1 mouse cellular context compared by ENCODE assay signal in genomic region chr11:46241150-46241673, GRCm38 (mm10).
TF ChIP-seq lines count a peak whose summit lies in the region.

No protein-coding gene starts in this region.

TF ChIP-seq in MEL, 35 proteins besides CTCF, POLR2A, EP300 and RAD21 (continued from another document):
- no peak for TF ChIP-seq MAFK (IDR thresholded peaks at IDR 0.05; ENCODE audit: borderline replicate concordance, low read depth, low read length)
- TF ChIP-seq SIN3A (IDR thresholded peaks at IDR 0.05; ENCODE audit: low read length): peak; percentile 81
- TF ChIP-seq MAZ (IDR thresholded peaks at IDR 0.05; ENCODE audit: low read depth, low read length): peak; percentile 100
- no peak for TF ChIP-seq CHD1 (IDR thresholded peaks at IDR 0.05; ENCODE audit: low read depth, low read length)
- no peak for TF ChIP-seq MEF2A (IDR thresholded peaks at IDR 0.05; ENCODE audit: extremely low read depth, insufficient replicate concordance, low read depth, low read length, poor library complexity, severe bottlenecking)
- TF ChIP-seq CHD2 (IDR thresholded peaks at IDR 0.05; ENCODE audit: low read length): peak; percentile 35; the same call in 1 of the 2 replicates
- no peak for TF ChIP-seq NELFE (IDR thresholded peaks at IDR 0.05; ENCODE audit: low read depth, low read length)
- TF ChIP-seq ETS1 (IDR thresholded peaks at IDR 0.05; ENCODE audit: low read depth, low read length): peak; percentile 92
- no peak for TF ChIP-seq NRF1 (IDR thresholded peaks at IDR 0.05; ENCODE audit: insufficient read depth, low read depth, low read length, poor library complexity, severe bottlenecking)
- no peak for TF ChIP-seq ZKSCAN1 (IDR thresholded peaks at IDR 0.05; ENCODE audit: low read depth, low read length)
- TF ChIP-seq JUND (IDR thresholded peaks at IDR 0.05; ENCODE audit: low read depth, low read length): 0 out of 2 replicates have a peak, but pooled peaks have one; percentile 40
TF ChIP-seq in MEL: peak in this region for 16.
